Mouse (Mus musculus) myocyte (in vitro differentiated cells): ENCODE measurements around the gene Ankrd33b.

Source experiments
- CEBPB ChIP-seq: IDR thresholded peaks from 2 replicates; pipeline ENCODE4 v1.6.1; 2011; ENCODE audit warnings: mild to moderate bottlenecking, moderate library complexity; ENCODE audit not compliant: poor library complexity, insufficient read depth, severe bottlenecking
- E2F4 ChIP-seq: IDR thresholded peaks from one replicate; pipeline ENCODE4 v1.6.1; 2011; ENCODE audit warnings: mild to moderate bottlenecking, control low read depth, moderate library complexity; ENCODE audit not compliant: insufficient read depth
- MYOD1 ChIP-seq, 3 experiments: IDR thresholded peaks; one replicate each; pipeline ENCODE4 v1.6.1; 2011; ENCODE audit warnings: control low read depth in 2 of 3, low read depth in 2 of 3, mild to moderate bottlenecking in 2 of 3, moderate library complexity in 1 of 3; ENCODE audit not compliant: insufficient read length in 2 of 3, control insufficient read depth in 1 of 3
- MYOG ChIP-seq, 3 experiments: IDR thresholded peaks; one replicate each; pipeline ENCODE4 v1.6.1; 2011; ENCODE audit warnings: control low read depth in 2 of 3, low read depth in 2 of 3, mild to moderate bottlenecking in 2 of 3; ENCODE audit not compliant: insufficient read length in 2 of 3, control insufficient read depth in 1 of 3, insufficient read depth in 1 of 3
- POLR2A ChIP-seq: IDR thresholded peaks from one replicate; pipeline ENCODE4 v1.6.1; 2011; ENCODE audit warnings: low read depth, mild to moderate bottlenecking, control low read depth, moderate library complexity; ENCODE audit not compliant: insufficient read length
- POLR2AphosphoS2 ChIP-seq: IDR thresholded peaks from one replicate; pipeline ENCODE4 v1.6.1; 2011; ENCODE audit warnings: low read depth, control low read depth; ENCODE audit not compliant: insufficient read length
- SRF ChIP-seq: IDR thresholded peaks from one replicate; pipeline ENCODE4 v1.6.1; 2011; ENCODE audit warnings: low read depth; ENCODE audit not compliant: control insufficient read depth, insufficient read length
- TCF12 ChIP-seq: IDR thresholded peaks from one replicate; pipeline ENCODE4 v1.6.1; 2011; ENCODE audit warnings: mild to moderate bottlenecking, control low read depth; ENCODE audit not compliant: poor library complexity, insufficient read depth, severe bottlenecking
- TCF3 ChIP-seq: IDR thresholded peaks from one replicate; pipeline ENCODE4 v1.6.1; 2011; ENCODE audit warnings: low read depth, control low read depth; ENCODE audit not compliant: insufficient read length
- USF1 ChIP-seq: IDR thresholded peaks from one replicate; pipeline ENCODE4 v1.6.1; 2011; ENCODE audit warnings: low read depth, mild to moderate bottlenecking, control low read depth, moderate library complexity

- no peak for TF ChIP-seq MYOG (IDR thresholded peaks at IDR 0.05; ENCODE audit: control insufficient read depth in 1 of 3, insufficient read depth in 1 of 3, insufficient read length in 2 of 3, low read depth in 2 of 3)
- no peak for TF ChIP-seq POLR2AphosphoS2
- no peak for TF ChIP-seq POLR2A
- TF ChIP-seq USF1, result no peak
- no peak for TF ChIP-seq TCF3
- TF ChIP-seq TCF12, result no peak
- no peak for TF ChIP-seq SRF
- no peak for TF ChIP-seq MYOD1 (IDR thresholded peaks at IDR 0.05; ENCODE audit: control insufficient read depth in 1 of 3, insufficient read length in 2 of 3, low read depth in 2 of 3)
- TF ChIP-seq CEBPB, result no peak
- no peak for TF ChIP-seq E2F4
Measured at GRCm38 (mm10) chr15:31415181-31415580, 47.7 kb upstream of the Ankrd33b start.
